Mouse (Mus musculus): ENCODE results near the gene Tecpr1.

- no peak for TF ChIP-seq GATA1 (IDR thresholded peaks at IDR 0.05; ENCODE audit: borderline replicate concordance, low read length)
- TF ChIP-seq FLI1 (IDR thresholded peaks at IDR 0.05; ENCODE audit: low read length), result no peak
These were observed 46.5 kb upstream of the Tecpr1 start for GRCm38 (mm10) chr5:144269926-144270325.
